Mouse (Mus musculus): Measurements from ENCODE around the gene Lipt1.

DNA sequence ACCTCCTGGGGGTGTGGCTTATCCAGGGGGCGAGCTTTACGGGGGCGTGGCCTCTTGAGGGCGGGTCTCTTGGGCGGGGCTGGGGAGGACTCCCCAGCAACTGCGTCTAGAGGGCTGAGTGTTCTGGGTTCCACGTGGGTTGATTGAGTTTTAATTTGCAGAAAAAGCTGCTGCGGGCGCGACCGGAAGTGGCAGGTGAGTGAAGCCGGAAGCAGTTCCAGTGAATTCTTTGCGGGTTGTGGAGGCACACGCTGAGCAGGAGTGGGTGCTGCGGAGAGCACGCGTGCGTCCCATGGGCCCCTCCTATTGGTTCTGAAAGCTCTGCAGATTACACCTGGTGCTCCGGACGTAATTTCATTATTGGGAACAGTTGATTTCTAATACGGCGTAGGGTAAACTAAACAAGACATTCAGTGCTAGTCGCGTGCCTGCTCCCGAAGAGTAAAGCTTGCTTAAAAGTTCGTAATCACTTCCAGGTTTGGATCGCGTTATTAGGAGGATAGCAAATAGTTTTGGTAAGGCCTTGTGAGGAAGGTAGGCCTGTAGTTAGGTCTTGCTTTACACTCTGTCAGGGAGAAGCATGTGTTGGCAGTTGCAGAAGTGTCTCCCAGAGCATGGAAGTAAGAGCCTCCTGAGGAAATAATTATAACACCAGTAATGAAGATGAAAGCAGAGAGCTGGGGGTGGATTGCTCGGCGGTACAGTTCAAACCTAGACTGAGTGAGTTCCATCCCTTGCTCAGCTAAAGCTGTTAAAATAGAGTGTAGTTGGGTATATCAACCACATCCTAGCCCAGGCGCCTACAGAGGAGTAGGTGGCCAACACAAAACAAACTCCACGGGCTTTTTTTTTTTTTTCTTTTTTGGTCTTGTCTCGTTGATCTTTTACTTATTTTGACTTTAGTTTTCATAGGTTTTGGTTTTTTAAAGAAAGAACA lies 861 bp downstream of the Lipt1 start:
- TF ChIP-seq E2F4 (IDR thresholded peaks at IDR 0.05; ENCODE audit: insufficient read depth) (no peak), POLR2A (IDR thresholded peaks at IDR 0.05; ENCODE audit: insufficient read length, low read depth) (peak; percentile 66), MAX (IDR thresholded peaks at IDR 0.05; ENCODE audit: low read depth) (no peak)
